9 mouse cellular contexts compared by ENCODE assay signal in genomic region chr5:77400823-77401222, GRCm38 (mm10). TPM values are rescaled to one million over a fixed set of nuclear protein-coding genes. Genes with fewer than 3 reads are reported as not detected.
DNase-seq lines count a peak whose midpoint lies in the region; ATAC-seq lines count a peak whose summit lies in the region.
"Had no signal": no experiment of that assay in that cellular context is flagged by ENCODE, and none has a peak within 500 bp of the region (broad histone marks: within the 10 kb centered on the region; RNA-seq: fewer than 3 reads in every experiment).

No protein-coding gene starts in this region.

- WGBS in heart, embryonic 11.5 days (ENCODE audit: insufficient replicate concordance), result 64% methylated on average over 6 of the region's 6 CpGs
- 59% methylated on average over 6 of the region's 6 CpGs for WGBS in kidney, embryonic 15.5 days

- H3K4me1 ChIP-seq in heart, embryonic 11.5 days (ENCODE audit: control insufficient read depth, insufficient read depth, low read length), result 0 out of 2 replicates have a peak, but pooled peaks cover 8% of the 10 kb centered on the region
- H3K4me1 ChIP-seq in kidney, embryonic 15.5 days, result peaks cover 75% of the 10 kb centered on the region
- H3K4me1 ChIP-seq: hindbrain, embryonic 13.5 days had no signal

- H3K27ac ChIP-seq in heart, embryonic 11.5 days (ENCODE audit: low read depth, low read length), result no peak overlapping the region
- H3K27ac ChIP-seq in kidney, embryonic 15.5 days, result peak overlapping the region; percentile 69
- H3K27ac ChIP-seq: hindbrain, embryonic 13.5 days had no signal

- DNase-seq in heart, adult 18-20 months, result peak; percentile 59 to 77
- DNase-seq in adrenal gland, postnatal 25 days, result peak; percentile 52
- peak; percentile 25 for DNase-seq in ovary, postnatal 14 days (ENCODE audit: low spot score)
- no peak for DNase-seq in liver
- no peak for DNase-seq in neural tube, embryonic 10.5 days (ENCODE audit: extremely low spot score, low spot score)

- no peaks in the 10 kb centered on the region for H3K36me3 ChIP-seq in heart, embryonic 11.5 days (ENCODE audit: control insufficient read depth, insufficient read depth, low read length)
- peaks cover 3% of the 10 kb centered on the region for H3K36me3 ChIP-seq in kidney, embryonic 15.5 days
- H3K36me3 ChIP-seq: hindbrain, embryonic 13.5 days had no signal

- peaks cover 2% of the 10 kb centered on the region; the same call in 1 of the 2 replicates for H3K27me3 ChIP-seq in heart, embryonic 11.5 days (ENCODE audit: control insufficient read depth, insufficient read depth, low read length)
- no peaks in the 10 kb centered on the region for H3K27me3 ChIP-seq in kidney, embryonic 15.5 days

- H3K9me3 ChIP-seq in heart, embryonic 11.5 days (replicated peaks; ENCODE audit: control insufficient read depth, low read length), result peaks cover 2% of the 10 kb centered on the region; the same call in 1 of the 2 replicates
- no peaks in the 10 kb centered on the region for H3K9me3 ChIP-seq in kidney, embryonic 15.5 days (replicated peaks)
- H3K9me3 ChIP-seq: hindbrain, embryonic 13.5 days had no signal

- no peak overlapping the region for H3K9ac ChIP-seq in heart, embryonic 11.5 days (ENCODE audit: low read depth, low read length)
- no peak overlapping the region for H3K9ac ChIP-seq in kidney, embryonic 15.5 days
- H3K9ac ChIP-seq: hindbrain, embryonic 13.5 days had no signal

- no peak overlapping the region for H3K4me2 ChIP-seq in heart, embryonic 11.5 days
- no peak overlapping the region for H3K4me2 ChIP-seq in kidney, embryonic 15.5 days
- H3K4me2 ChIP-seq: hindbrain, embryonic 13.5 days had no signal

- ATAC-seq in heart, embryonic 11.5 days (replicated peaks; ENCODE audit: insufficient number of reproducible peaks, low FRiP score, low TSS enrichment), result no peak
- no peak; the same call in 1 of the 2 replicates for ATAC-seq in kidney, embryonic 15.5 days (replicated peaks; ENCODE audit: low FRiP score)
- ATAC-seq in frontal cortex, adult (ENCODE audit: low TSS enrichment), result no peak

- no peak overlapping the region for H3K4me3 ChIP-seq in heart, embryonic 11.5 days (ENCODE audit: low read depth, low read length)
- H3K4me3 ChIP-seq in kidney, embryonic 15.5 days (replicated peaks), result no peak overlapping the region
- H3K4me3 ChIP-seq: hindbrain, embryonic 13.5 days had no signal

RNA-seq across cellular contexts. Expression of gene Igfbp7, which starts 7.0 kb away (rescaled TPM):
- 100 to 1,000 TPM; 167 to 176 TPM for total RNA-seq in heart, adult 18-20 months (2021)
- polyA plus RNA-seq in heart, embryonic 11.5 days (2014; fragmentation: Nextera tagmentation; extraction: Ambion mirVana), result 35.3 and 38.1 TPM in 2 replicates
- total RNA-seq in adrenal gland, postnatal 25 days (2021), result 782 and 885 TPM in 2 replicates
- 343 and 354 TPM in 2 replicates for polyA plus RNA-seq in kidney, embryonic 15.5 days (2015; fragmentation: Nextera tagmentation; extraction: Ambion mirVana)

Comparison
In these comparisons a context has a peak if more than half of its experiments do, and no peak if none do; other contexts are left out.
1. DNase-seq: peak in heart, adult 18-20 months (2 of 2), adrenal gland, postnatal 25 days (single experiment) and ovary, postnatal 14 days (single experiment); none in liver (single experiment) and neural tube, embryonic 10.5 days (single experiment).